22 mouse cellular contexts compared by ENCODE assay signal in genomic region chr7:100357856-100358255, GRCm38 (mm10). TPM values are rescaled to one million over a fixed set of nuclear protein-coding genes. Genes with fewer than 3 reads are reported as not detected.
DNase-seq lines count a peak whose midpoint lies in the region; ATAC-seq and TF ChIP-seq lines count a peak whose summit lies in the region.
"Had no signal": no experiment of that assay in that cellular context is flagged by ENCODE, and none has a peak within 500 bp of the region (broad histone marks: within the 10 kb centered on the region; RNA-seq: fewer than 3 reads in every experiment).

No protein-coding gene starts in this region.

- TF ChIP-seq POLR2A in embryonic fibroblast, embryonic 13.5 days (IDR thresholded peaks at IDR 0.05; ENCODE audit: low read depth, low read length): no peak

- TF ChIP-seq CTCF in embryonic fibroblast, embryonic 13.5 days (IDR thresholded peaks at IDR 0.05; ENCODE audit: borderline replicate concordance, insufficient read depth, low read length): no peak

- H3K4me3 ChIP-seq in embryonic fibroblast, embryonic 13.5 days (ENCODE audit: insufficient read depth, low read length): no peak overlapping the region

- peak overlapping the region; percentile 11; the same call in 1 of the 2 replicates for H3K27ac ChIP-seq in embryonic fibroblast, embryonic 13.5 days (ENCODE audit: insufficient read depth, low read length)

- peak; percentile 37 for DNase-seq in adipocyte (ENCODE audit: low spot score)
- peak; percentile 66 for DNase-seq in fat pad, adult 2 months (ENCODE audit: extremely low read depth, low read depth, low spot score)
- peak; percentile 59 for DNase-seq in gonadal fat pad, adult 2 months (ENCODE audit: low read depth)
- no peak for DNase-seq in Muller cell, postnatal 12 days (ENCODE audit: inconsistent ontology term)
- no peak for DNase-seq in heart, adult 18-20 months
- no peak for DNase-seq in layer of hippocampus, adult 9-11 months
- DNase-seq: adrenal gland, adult 2 months; adrenal gland, adult 8-10 months; adrenal gland, postnatal 10 days; adrenal gland, postnatal 14 days; adrenal gland, postnatal 25 days; adrenal gland, postnatal 36 days; B cell, adult 2 months; cerebellum, adult 11 months; cerebellum, adult 11-12 months; cerebellum, adult 18-20 months; cerebellum, adult 2 months; cerebellum, adult 8-10 months had no signal

- ATAC-seq in CD4-positive, CD25-positive, alpha-beta regulatory T cell, adult 4 months: no peak
- ATAC-seq: activated CD4-positive, CD25-positive, alpha-beta regulatory T cell, adult 4 months; Patski had no signal

- H3K4me1 ChIP-seq in embryonic fibroblast, embryonic 13.5 days (ENCODE audit: control insufficient read depth, insufficient read depth, low read length): peaks cover 8% of the 10 kb centered on the region

RNA-seq across cellular contexts. Expression of gene C2cd3, which starts 14.2 kb away (rescaled TPM):
- 16.2 and 24.4 TPM in 2 replicates for polyA plus RNA-seq in embryonic fibroblast, embryonic 13.5 days (2011; ENCODE audit: insufficient read length, low read depth, missing spikeins)
- polyA plus RNA-seq in gonadal fat pad, adult 2 months (2012; rRNA removed): 18.4 and 20.1 TPM in 2 replicates
- 10 to 100 TPM in 1 of 2 experiments, 1 to 10 TPM in 1; 7.4 to 10.6 TPM for total RNA-seq in heart, adult 18-20 months (2021)
- polyA plus RNA-seq in CD4-positive, CD25-positive, alpha-beta regulatory T cell, adult 4 months (2017; shearing (Covaris generic)): 10 to 100 TPM; 34.1 to 35.9 TPM

RNA-seq across cellular contexts. Expression of gene Ppme1, which starts 14.3 kb away (rescaled TPM):
- 95.1 and 117 TPM in 2 replicates for polyA plus RNA-seq in embryonic fibroblast, embryonic 13.5 days (2011; ENCODE audit: insufficient read length, low read depth, missing spikeins)
- 89.1 and 95.3 TPM in 2 replicates for polyA plus RNA-seq in gonadal fat pad, adult 2 months (2012; rRNA removed)
- total RNA-seq in heart, adult 18-20 months (2021): 10 to 100 TPM; 34.7 to 35.4 TPM
- polyA plus RNA-seq in CD4-positive, CD25-positive, alpha-beta regulatory T cell, adult 4 months (2017; shearing (Covaris generic)): 10 to 100 TPM; 20.8 to 23.7 TPM

Comparison
In these comparisons a context has a peak if more than half of its experiments do, and no peak if none do; other contexts are left out.
1. DNase-seq: peak in adipocyte (single experiment), fat pad, adult 2 months (single experiment) and gonadal fat pad, adult 2 months (single experiment); none in Muller cell, postnatal 12 days (single experiment), heart, adult 18-20 months (0 of 2) and layer of hippocampus, adult 9-11 months (single experiment).